Mouse (Mus musculus): ENCODE results near the gene Fau.

Fau gene

GRCm38 (mm10) chr19:6076564-6077393 lies 19.1 kb downstream of the Fau start, which contains the start of gene Vps51:
TSS of gene Vps51 (minus strand) at chr19:6077231.
- peak; percentile 87 to 90 for DNase-seq

DNA sequence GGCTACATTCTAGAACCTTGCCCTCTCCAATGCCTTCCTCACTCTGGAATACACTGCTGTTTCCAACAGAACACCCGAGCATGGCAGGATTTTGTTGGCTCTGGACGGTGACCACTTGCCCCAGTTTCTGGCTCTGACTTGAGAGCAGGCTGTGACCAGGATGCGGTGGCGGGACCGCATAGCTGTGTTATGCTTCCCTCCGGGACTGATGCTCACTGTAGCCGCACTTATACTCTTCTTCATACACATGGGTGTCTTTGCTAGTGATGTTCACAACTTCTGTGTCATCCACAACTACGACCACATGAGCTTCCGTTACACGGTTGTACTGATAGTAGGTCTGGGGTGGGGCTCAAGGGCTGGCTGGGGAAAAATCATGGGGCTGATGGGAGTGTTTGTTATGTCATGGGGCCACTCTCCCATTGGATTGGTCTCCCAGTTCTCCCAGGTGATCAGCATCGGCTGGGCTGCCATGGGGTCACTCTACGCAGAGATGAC lies 22.4 kb downstream of the Fau start, which contains the start of gene Tmem262:
TSS of gene Tmem262 (plus strand) at position 51 of the 498 bp plus-strand sequence.
- DNase-seq: no peak

DNA sequence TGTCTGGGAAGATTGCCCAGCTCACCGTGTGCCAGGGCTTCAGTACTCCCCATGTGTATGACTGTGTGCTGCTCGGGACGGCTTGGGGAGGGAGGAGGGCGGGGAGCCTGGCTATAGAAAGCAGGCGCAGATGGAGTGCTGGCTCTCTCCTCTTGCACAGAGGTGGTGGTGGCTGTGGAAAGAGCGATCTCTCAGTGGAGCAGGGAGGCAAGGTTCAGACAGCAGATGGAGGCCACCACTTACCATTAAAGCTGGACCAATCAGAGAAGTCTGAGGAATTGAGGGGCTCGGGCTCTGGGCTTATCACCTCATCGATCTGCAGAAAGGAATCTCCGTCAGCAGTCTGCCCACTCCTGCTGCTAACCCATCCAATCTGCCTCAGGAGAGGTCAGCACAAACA lies 24.5 kb downstream of the Fau start, which contains the start of gene Gm28374:
TSS of gene Gm28374 (minus strand) at position 101 of the 400 bp plus-strand sequence.
- DNase-seq: no peak

DNA sequence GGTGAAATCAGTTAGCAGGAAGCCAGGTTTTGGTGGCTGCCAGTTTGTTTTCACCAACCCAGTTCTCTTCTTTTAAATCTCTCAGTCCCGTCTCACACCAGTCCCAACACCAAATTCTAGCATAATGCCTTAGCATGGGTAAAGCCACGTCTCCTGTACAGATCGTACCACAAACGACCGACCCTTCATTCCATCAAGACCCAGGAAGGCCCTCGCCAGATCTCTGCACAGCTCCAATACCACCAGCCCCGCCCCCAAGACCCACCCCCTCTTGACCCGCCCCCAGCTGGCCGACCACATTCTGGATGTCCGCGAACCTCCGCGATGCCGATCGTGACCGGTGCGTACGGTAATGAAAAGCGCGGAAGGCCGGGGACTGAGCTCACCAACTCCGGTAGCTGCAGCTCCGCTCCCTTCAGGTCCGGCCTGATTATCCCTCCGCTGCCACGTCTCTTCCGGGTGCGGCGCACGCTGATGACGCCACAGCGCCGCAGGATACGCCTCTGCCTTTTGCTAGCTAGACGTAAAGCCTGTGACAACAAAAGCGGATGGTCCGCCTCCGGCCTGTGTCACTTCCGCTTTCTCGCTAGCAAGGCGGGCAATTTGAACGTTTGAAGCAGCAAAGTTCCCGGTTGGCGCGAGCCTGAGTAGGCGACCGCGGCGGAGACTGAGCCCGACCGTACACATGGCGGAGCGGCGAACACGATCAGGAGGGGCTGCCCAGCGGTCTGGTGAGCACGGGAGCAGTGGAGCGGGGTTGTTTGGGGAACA lies 27.0 kb downstream of the Fau start, which contains the start of the genes Zfpl1 and Cdca5:
TSS of gene Zfpl1 (minus strand) at position 479 of the 771 bp plus-strand sequence.
TSS of gene Cdca5 (plus strand) at position 506 of the 771 bp plus-strand sequence.
- peak; percentile 98 to 99 for DNase-seq

GRCm38 (mm10) chr19:6085417-6085879 lies 27.8 kb downstream of the Fau start:
- peak in 1 of 2 experiments; percentile 41 for DNase-seq

DNA sequence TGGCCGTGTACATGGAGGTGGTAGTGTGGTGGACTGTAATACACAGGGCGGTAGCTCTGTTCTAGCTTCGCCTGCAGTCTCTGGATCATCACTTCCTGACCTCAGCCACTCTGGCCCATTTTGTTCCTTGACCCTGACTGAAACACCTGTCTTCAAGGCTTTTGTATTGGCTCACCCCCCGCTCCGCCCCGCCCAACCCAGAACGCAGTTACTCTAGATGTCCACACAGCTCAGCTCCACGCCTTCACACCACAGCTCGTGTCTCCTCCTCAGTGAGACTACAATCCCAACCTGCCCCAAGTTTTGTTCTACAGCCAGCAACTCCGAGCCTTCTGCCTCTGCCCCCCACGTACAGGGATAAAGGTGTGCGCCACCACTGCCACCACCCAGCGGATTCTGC lies 31.2 kb downstream of the Fau start:
- no peak for DNase-seq

DNA sequence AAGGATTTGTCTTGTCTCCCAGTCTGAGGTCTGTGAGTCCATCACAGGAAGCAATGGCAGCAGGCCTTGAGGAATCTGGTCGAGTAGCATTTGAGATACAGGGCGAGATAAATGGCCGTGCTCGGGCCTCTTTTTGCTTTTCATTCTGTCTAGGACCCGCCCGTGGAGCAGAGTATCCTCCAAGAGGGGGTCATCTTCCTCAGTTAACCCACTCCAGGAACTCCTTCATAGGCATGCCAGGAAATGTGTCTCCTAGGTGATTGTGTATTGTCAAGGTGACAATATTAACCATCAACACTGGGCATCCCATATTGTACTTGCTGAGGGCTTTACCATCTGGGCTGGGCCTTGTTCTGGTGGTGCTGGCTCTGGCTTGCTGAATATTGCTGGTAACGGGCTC lies 36.5 kb downstream of the Fau start, which contains the start of gene AC131692.1:
TSS of gene AC131692.1 (plus strand) at position 301 of the 400 bp plus-strand sequence.
- no peak for DNase-seq

DNA sequence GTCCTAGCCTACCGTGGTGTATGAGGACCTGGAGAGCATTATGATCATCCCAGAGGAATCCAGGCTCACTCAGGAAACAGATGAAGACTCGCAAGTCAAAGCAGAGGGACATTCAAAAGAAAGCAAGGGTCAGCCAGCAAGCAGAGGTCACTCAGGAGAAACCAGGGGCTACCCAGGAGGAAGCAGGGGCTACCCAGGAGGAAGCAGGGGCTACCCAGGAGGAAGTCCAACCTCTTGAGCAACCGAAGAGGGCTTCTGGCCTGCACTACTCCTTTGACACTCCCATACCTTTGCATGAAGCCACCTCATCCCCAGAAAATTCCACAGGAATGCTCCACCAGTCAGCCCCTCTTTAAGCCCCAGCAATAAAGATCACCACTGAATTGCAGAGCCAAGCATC lies 40.2 kb downstream of the Fau start:
- no peak for DNase-seq

- DNase-seq: no peak
Observed at GRCm38 (mm10) chr19:6101186-6101585, 43.5 kb downstream of the Fau start.

DNA sequence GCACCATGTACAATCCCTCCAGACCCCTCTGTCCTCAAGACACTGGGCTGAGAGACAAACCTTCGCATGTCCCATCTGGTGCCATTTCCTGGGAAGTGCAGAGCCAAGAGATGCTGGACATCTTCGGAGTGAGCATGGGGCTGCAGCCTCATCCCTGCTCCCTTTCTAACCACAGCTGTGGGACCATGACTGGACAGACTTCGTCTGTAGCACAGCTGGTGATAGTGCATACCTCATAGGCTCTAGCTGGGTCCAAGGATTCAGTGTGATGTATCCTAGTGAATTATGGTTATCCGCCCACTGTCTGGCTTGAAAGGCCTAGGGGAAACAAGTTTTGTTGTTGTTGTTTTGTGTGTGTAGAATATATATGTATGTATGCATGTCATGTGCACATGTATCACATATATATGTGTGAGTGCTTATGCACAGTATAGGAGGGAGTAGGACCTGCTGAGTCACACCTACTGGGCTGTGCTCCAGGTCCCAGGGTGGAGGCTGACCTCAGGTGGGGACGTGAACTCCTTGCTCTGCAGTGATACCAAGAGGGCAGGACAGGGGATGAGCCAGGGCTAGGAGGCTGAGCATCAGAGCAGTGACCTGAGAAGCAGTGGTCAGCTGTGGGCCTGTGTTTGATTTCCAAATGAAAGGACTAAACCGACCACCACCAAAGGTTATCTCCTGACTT lies 44.7 kb downstream of the Fau start:
- no peak for DNase-seq

DNA sequence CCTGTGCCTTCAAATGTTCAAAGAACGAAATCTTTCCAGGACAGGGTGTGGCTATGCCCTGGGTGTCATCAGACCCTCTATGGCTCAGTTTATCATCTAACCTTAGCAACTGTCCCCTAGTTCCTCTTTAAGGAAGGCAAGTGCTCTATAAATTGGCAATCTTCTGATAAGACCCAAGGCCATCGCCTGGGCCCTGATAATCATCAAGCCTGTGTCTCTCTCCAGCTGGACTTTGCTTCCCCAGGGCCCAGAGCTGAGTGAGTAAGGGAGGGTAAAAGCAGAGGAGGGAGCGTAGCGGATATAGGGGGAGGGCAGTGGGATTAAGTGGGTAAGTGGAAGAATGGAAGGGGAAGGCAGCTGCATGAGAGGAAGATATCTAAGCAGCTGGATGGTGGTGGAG lies 46.8 kb downstream of the Fau start:
- DNase-seq: no peak

DNA sequence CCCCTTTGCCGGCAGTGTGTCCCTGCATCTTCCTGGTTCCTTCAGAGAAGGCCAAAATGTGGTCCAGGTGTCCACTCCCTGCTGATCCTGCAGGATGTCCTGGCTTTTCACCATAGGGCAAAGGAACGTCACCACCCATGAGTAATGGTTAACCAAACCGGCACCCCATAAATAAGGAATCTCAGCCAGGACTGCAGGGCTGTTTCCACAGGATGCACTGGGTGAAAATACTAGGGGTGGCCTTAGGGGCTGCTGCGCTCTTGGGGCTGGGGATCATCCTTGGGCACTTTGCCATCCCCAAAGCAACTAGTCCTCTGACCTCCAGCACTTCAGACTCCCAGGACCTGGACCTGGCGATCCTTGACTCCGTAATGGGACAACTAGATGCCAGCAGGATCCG lies 47.9 kb downstream of the Fau start, which contains the start of gene Naaladl1:
TSS of gene Naaladl1 (plus strand) at position 197 of the 400 bp plus-strand sequence.
- no peak for DNase-seq

Data from cerebellum, postnatal 25 days (tissue).